Mouse (Mus musculus) adrenal gland, postnatal 36 days (tissue): Measurements from ENCODE around the gene Otud1. TPM values are rescaled to one million over a fixed set of nuclear protein-coding genes. Genes with fewer than 3 reads are reported as not detected.

Source experiments
- DNase-seq, 2 experiments: peaks; one replicate each; pipeline ENCODE4 v3.0.0; 2021; ENCODE audit warnings: mixed read lengths in 1 of 2
- total RNA-seq, 2 experiments: library from RNA; stranded (reverse); gene quantifications; 2 replicates each; pipeline ENCODE4 v1.2.3; 2021

The Otud1 gene
- total RNA-seq, 2 experiments from 2014 or later = 6.6 to 8.2 TPM

DNA sequence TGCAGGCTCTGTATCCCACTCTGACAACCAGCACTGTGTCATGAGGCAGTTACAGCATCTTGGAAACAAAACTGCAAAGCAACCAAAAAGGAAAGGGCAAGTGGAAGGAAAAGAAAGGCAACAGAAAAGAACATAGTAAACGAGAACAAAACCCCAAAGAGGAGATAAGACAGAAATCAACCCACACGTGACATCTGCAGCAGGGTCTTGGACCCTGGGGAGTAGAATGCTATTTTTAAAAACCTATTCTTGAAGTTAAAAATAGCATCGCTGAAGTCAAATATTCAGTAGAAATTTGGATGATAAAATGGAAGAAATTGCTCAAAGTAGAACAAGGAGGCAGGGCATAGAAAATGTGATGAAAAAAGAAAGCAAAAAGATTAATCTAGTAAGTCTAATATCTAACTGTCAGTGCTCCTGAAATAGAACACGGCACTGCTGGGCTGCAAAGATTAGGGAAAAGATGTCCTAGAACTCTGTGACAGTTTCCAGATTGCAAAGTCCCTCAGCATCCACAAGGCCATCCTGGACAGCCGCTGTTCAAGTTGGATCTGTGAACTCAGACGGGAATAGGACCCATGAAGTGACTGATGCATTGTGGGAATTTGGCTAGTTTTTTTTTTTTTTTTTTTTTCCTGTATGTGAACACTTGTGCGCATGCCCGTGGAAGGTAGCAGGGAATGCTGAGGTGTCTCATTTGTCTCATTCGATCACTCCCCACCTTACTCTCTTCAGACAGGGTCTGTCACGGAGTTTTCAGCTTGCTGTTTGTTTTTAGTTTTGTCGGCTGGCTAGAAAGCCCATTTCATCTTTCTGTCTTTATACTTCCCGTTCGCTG, 13.5 kb downstream of the Otud1 start:
- no peak for DNase-seq

DNA sequence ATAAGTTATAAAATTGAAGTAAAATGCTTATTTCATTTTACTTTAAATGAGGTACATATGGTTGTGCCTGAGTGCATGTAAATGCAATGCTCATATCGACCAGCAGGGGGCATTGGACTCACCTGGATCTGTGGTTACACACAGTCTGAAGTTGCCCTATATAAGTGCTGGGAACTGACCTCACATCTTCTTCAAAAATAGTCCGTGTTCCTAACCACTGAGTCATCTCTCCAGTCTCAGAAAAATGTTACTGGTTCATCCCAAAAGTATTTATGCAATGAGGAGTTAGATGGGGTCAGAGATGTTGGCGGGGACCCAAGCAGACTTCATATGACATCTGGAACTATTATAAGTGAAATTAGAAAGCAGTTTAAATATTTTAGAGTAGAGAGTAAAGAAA, 25.4 kb downstream of the Otud1 start:
- peak; percentile 28 to 48 for DNase-seq

GRCm38 (mm10) chr2:19685489-19686147, 28.1 kb downstream of the Otud1 start:
- DNase-seq = no peak

GRCm38 (mm10) chr2:19690094-19690493, 32.5 kb downstream of the Otud1 start:
- DNase-seq = no peak

DNA sequence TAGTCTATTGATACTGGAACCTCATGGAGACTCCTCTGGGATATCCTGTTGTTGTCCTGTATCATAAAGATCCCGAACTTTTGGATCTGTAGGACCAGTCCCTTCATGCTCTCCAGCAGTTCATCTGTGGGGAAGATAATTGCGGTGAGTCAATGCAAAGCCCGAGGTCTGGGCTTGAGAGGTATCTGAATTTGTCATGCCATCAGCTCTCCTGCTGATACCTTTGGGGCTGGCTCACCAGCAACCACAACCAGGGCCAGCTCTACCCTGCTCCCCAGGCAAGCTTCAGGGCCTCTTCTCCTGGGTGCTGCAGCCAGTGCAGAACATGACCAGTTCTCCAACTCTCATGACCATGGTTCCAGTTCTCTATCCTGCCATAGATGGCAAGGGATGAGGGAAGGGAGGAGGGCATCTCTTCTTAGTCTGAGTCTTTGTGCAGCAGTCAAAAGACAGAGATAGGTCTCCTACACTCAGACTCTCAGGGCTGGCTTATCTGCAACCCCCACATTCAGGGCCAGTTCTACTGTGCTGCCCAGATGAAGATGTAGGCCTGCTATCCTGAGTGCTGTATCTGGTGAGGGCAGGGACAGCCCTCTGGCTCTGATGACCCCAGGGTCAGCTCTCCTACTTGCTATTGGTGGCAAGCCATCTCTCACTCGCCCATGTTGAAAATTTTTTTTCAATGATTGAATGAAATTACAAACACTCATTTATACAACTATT, 42.2 kb downstream of the Otud1 start:
- DNase-seq = no peak

GRCm38 (mm10) chr2:19701386-19701785, 43.8 kb downstream of the Otud1 start:
- no peak for DNase-seq

GRCm38 (mm10) chr2:19703020-19703613, 45.6 kb downstream of the Otud1 start:
- DNase-seq = peak; percentile 32 to 34

DNA sequence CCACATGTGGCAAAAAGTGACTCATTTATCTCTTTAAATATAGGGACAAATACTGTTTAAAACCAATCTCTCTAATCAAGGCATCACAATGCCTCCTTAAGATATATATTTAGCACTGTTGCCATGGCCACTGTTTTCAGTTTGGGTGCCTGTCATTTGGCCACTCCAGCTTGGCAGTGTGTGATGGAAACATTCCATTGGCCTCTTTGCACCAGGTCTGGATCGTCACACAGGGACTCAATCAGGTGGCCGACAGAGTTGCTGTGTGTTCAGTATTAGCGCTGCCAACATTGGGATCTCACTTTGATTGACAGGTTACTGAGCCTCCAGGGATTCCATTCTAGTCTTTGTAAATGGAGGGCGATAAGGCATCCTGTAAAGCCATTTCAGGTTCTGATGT, 46.1 kb downstream of the Otud1 start:
- no peak for DNase-seq

- DNase-seq = no peak
Observed at GRCm38 (mm10) chr2:19704272-19704671, 46.7 kb downstream of the Otud1 start.

DNA sequence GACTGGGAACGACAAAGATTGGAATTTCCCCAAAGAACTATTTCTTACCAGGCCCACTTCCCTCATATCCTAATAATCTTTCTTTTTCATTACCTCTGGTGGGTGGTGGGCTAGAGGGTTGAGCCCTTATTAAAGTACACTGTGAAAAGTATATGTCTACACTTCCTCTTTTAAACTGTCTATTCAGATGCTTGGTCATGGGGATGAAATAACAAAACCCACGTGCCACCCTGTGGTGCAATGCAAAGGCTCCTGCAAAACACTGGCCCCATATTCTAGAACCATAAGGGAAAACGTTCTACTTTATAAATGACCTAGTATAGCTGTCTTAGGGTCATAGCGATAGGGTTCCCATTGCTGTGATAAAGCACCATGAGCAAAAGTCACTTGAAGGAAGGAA, 49.3 kb downstream of the Otud1 start:
- DNase-seq = no peak

Other genes with a start within 250 kb of the Otud1 start
- gene Ptf1a, start 212.1 kb upstream of the Otud1 start, total RNA-seq = not detected
- gene 4921504E06Rik, start 103.8 kb upstream of the Otud1 start, total RNA-seq = not detected